Mouse (Mus musculus) layer of hippocampus, postnatal 25 days (tissue): ENCODE data around the gene Rftn1. TPM values are rescaled to one million over a fixed set of nuclear protein-coding genes. Genes with fewer than 3 reads are reported as not detected.

Source experiments
- DNase-seq, 2 experiments: peaks; one replicate each; pipeline ENCODE4 v3.0.0; 2022; ENCODE audit warnings: mixed read lengths in 2 of 2, low spot score in 1 of 2; ENCODE audit errors: extremely low spot score in 1 of 2
- total RNA-seq, 2 experiments: library from RNA; stranded (reverse); gene quantifications; 2 replicates each; pipeline ENCODE4 v1.2.3; 2021

Gene Rftn1
- total RNA-seq, 2 experiments from 2014 or later = 14.2 to 14.7 TPM

DNA sequence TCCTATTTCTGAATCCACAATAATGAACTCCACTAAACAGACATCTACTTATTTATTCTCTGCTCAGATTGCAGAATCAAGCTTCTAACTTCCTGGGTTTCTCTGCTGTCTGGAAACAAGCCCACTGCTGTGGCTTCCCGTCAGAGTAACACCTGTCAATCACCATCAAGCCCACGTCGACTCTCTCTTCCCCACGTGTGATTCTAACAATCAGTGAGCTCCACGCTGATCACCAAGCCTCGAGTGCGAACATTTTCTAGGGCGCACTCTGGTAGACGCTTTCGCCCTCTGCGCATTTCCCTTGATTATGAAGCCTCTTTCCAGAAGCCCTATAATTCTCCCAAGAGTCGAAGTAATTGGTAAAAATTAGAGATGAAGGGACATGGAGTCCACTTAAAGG, 90.4 kb downstream of the Rftn1 start:
- no peak for DNase-seq

GRCm38 (mm10) chr17:50099378-50099777, 91.1 kb downstream of the Rftn1 start:
- no peak for DNase-seq

DNA sequence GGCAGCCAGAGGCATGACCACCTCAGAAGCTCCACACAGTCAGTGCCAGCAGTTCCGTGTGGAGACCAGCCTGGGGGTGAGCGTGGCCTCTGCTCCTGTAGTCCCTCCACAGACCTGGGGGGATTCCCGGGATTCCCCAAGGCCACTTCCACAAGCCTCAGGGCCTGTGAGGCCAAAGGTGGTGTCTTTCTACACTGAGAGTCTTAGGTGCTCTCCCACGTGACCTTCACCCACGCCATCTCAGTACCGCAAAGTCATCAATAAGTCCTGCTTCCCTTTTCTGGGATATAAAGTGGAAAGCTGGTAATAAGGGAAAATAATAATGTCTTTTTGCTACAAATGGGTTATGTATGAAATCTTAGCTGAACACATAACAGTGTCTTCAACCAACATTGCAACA, 92.2 kb downstream of the Rftn1 start:
- DNase-seq = no peak

GRCm38 (mm10) chr17:50097831-50098230, 92.6 kb downstream of the Rftn1 start:
- DNase-seq = no peak

GRCm38 (mm10) chr17:50096305-50096704, 94.2 kb downstream of the Rftn1 start:
- no peak for DNase-seq

GRCm38 (mm10) chr17:50094596-50094995, 95.9 kb downstream of the Rftn1 start:
- DNase-seq = no peak

- no peak for DNase-seq
These were observed 96.4 kb downstream of the Rftn1 start for GRCm38 (mm10) chr17:50094077-50094476.

DNA sequence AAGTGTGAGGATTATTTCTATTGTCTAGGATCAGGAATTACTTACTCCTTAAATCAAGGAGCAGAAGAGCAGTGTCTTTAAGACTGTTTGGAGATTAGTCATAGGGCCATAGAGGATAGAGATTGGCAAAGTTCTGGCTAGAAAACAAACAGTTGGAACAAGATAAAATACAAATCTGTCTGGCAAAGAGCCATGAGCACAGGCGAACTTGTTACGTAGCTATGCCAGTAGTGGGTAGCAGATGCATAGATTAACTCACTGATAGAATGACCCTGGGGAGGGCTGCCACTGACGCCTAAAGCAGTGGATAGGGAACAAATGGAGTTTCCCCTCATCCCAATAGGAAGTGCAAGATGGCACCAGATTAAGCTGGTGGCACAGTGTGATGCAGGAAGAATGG, 97.1 kb downstream of the Rftn1 start:
- no peak for DNase-seq

- no peak for DNase-seq
These were observed 97.6 kb downstream of the Rftn1 start for GRCm38 (mm10) chr17:50092848-50093247.

- no peak for DNase-seq
These were observed 98.6 kb downstream of the Rftn1 start for GRCm38 (mm10) chr17:50091829-50092228.

DNA sequence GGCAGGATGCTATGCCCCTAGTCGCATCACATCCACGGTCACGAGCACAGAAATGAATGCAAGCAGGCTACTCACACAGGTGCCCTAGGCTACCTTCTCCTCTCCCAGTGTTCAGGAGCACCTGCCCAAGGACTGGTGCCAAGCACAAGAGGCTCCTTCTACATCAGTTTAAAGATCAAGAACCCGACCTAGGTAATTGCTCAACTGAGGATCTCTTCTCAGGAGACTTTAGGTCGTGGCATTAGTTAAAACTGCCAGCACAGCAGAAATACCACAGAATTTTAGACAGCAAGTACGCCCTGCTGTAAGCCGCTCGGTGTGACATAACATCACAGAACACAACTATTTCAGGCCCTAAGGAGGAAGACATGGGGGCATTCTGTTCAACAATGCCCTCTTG, 100.7 kb downstream of the Rftn1 start:
- DNase-seq = no peak

DNA sequence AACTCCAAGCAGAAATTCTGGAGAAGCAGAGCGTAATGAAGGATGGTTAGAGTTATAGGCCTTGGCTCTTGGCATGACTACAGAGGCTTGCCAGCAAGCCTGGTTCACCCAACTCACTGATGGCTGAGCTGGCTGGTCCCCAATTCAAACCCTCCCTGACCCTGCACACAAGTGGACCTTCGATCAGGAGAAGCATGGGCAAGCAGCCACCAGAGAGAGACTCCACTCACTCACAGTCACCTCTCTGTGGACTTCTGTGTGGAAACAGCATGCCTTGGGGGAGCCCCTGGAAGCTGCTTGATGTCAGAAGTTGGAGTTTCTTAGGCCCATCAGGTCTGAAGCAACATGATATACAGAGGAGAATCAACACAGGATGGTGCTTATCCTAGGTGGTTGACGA, 102.4 kb downstream of the Rftn1 start:
- DNase-seq = no peak

- DNase-seq = no peak
These were observed 103.6 kb downstream of the Rftn1 start for GRCm38 (mm10) chr17:50086887-50087286.

- no peak for DNase-seq
These were observed 105.8 kb downstream of the Rftn1 start for GRCm38 (mm10) chr17:50084721-50085120.

DNA sequence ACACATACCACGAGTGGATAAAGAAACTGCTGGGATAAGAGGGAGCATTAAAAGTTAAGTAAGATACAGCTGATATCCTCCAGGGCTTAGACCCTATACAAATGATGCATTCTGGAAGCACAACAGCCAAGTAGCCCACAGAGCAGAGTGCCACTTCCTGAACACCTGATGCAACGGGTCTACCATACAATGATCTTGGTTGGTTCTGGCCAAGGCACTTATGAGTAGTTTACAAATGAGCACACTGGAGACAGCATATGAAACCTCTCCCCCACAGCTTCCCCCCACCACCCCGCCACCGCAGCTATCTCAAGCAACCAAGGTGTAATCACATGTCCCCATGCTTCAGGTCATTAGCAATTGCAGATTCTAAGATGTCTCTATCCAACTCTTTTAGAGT, 106.5 kb downstream of the Rftn1 start:
- DNase-seq = no peak

DNA sequence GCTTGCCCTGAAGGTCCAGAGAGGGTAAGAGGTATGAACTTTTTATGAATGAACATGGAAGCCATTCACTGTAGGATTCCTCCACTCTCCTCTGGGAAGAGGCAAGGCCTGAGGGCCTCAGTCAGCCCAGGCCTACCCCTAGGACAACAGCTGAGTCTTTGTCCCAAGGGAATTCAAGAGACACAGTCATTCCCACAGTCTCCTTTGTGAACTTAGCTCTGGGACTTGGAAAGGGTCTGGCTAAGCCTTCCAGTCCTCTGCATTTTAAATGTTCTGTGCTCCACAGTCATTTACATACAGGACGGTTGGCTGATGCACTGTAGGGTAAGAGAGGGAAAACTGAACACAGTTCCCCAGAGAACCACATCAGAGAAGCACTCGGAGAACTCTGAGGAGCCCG, 107.5 kb downstream of the Rftn1 start:
- DNase-seq = no peak

GRCm38 (mm10) chr17:50081647-50082046, 108.8 kb downstream of the Rftn1 start:
- no peak for DNase-seq

DNA sequence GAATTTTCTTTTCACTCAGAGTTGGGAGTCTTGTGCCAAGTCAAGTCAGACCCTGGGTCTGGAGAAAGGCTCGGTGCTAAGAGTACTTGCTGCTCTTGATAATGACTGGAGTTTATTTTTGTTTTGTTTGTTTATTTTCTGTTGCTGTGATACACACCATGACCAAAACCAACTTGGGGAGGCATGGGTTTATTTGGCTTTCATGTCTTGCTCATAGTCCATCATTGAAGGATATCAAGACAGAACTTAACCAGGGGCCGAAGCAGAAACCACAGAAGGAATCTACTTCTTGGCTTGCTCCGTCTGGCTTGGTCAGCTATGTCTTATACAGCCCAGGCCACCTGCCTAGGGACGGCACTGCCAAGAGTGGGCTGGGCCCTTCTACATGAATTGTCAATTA, 109.5 kb downstream of the Rftn1 start:
- no peak for DNase-seq

GRCm38 (mm10) chr17:50078749-50079148, 111.7 kb downstream of the Rftn1 start:
- no peak for DNase-seq

GRCm38 (mm10) chr17:50072982-50073965, 117.2 kb downstream of the Rftn1 start:
- no peak for DNase-seq

DNA sequence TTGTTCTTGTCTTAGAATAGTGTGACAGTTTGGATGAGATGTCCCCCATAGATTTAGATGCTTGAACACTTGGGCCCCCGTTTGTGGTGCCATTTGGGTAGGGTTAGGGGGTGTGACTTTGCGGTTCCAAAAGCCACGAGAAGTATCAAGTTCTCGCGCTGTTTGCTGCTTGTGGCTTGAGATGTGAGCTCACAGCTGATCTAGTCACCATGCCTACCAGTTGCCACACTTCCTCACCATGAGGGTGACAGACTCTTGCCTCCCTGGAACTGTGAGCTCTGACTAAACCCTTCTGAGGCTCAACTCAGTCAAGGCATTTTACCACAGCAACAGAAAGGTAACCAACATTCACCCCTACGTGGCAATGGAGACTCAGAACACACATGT, 118.9 kb downstream of the Rftn1 start:
- DNase-seq = no peak
